Mouse (Mus musculus) frontal cortex, postnatal 36 days (tissue): ENCODE results near the gene Sp2.

Experiments
- DNase-seq, 2 experiments: peaks; one replicate each; pipeline ENCODE4 v3.0.0; 2022; ENCODE audit warnings: low spot score in 2 of 2

The Sp2 gene

DNA sequence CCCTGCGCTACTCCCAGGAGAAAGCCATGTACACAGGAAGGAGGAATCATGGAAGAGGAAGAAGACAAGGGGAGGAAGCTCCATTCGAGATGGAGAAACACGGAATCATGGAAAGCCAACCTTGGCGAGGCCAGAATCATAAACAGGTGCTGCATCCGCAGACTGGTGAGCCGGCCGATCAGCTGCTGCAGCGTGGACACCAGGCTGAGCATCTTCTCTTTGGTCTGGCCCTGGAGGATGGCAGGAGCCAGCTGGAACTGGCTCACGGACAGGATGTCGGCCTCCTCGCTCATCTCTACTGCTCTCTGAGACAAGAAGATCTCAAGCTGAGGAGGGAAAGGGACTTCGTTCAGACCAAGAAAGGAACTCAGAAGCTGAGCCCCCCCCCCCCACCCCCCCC, 74.2 kb downstream of the Sp2 start:
- DNase-seq, result no peak

DNA sequence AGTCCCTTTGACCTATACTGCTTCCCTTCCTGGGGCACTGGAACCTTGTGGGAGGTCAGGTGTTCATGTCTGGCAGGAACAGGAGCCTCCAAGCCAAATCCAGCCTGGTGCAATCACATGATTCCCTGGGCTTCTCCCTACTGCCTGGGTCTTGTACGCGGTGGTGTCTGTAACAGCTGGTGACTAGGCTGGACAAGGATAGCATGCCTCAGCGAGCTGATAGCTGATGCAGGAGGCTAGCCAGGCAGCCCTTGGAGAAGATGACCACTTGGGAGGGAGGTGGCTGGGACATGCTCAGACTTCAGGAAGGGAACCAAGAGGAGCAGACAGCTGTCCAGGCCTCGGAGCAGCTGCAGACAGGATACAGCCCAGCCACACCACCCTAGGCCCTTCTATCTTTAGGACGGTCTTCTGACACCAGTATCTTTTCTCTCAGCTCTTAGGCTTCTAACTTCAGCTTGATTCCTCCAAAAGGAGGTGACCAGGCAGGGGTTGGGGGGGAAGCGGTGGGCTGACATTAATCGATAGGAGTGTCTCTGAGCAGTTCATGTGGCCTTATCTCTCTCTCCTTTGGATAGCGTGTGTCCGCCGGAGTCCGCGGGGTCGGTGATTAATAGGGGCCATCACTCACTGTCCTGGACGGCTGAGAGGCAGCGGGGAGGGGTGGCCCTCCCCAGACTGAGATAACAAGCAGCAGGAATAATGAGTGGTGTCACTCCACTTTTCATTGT, 76.2 kb downstream of the Sp2 start:
- DNase-seq, result no peak
